Mouse (Mus musculus) neural tube, embryonic 15.5 days (tissue): ENCODE measurements around the gene Znrf4. TPM values are rescaled to one million over a fixed set of nuclear protein-coding genes. Genes with fewer than 3 reads are reported as not detected.
A peak's percentile ranks its signal among the peaks of the same experiment; 100 is the strongest.

Experiments used
- ATAC-seq: fragments of 200-750 bp; cut with Nextera tagmentation; 2 replicates; pipeline ENCODE4 v1.8.0; 2017; ENCODE audit warnings: mild to moderate bottlenecking, moderate TSS enrichment, moderate library complexity; ENCODE audit not compliant: low FRiP score
- H3K27ac ChIP-seq: fragments of 300-500 bp; sonication (generic); replicated peaks from 2 replicates; pipeline ENCODE4 v1.5.1; 2015; ENCODE audit warnings: mild to moderate bottlenecking, inconsistent platforms
- H3K27me3 ChIP-seq: fragments of 300-500 bp; sonication (generic); replicated peaks from 2 replicates; pipeline ENCODE4 v1.6.1; 2015; ENCODE audit warnings: inconsistent platforms
- H3K36me3 ChIP-seq: fragments of 300-500 bp; sonication (generic); 2 replicates; pipeline ENCODE4 v1.6.1; 2015; ENCODE audit warnings: inconsistent platforms
- H3K4me1 ChIP-seq: fragments of 300-500 bp; sonication (generic); 2 replicates; pipeline ENCODE4 v1.6.1; 2015; ENCODE audit warnings: inconsistent platforms
- H3K4me2 ChIP-seq: fragments of 300-500 bp; sonication (generic); 2 replicates; pipeline ENCODE4 v1.6.1; 2015; ENCODE audit warnings: inconsistent platforms, mild to moderate bottlenecking, moderate library complexity
- H3K4me3 ChIP-seq: fragments of 300-500 bp; sonication (generic); replicated peaks from 2 replicates; pipeline ENCODE4 v1.5.1; 2015; ENCODE audit warnings: mild to moderate bottlenecking, inconsistent platforms
- H3K9ac ChIP-seq: fragments of 300-500 bp; sonication (generic); replicated peaks from 2 replicates; pipeline ENCODE4 v1.6.1; 2015; ENCODE audit warnings: mild to moderate bottlenecking, inconsistent platforms
- H3K9me3 ChIP-seq: fragments of 300-500 bp; sonication (generic); replicated peaks from 2 replicates; pipeline ENCODE4 v1.6.1; 2016; ENCODE audit warnings: inconsistent platforms
- WGBS: fragments of 180-500 bp; shearing (Covaris S2); methylation state at CpG from one replicate; pipeline ENCODE4 v1.1.7; 2015; ENCODE audit warnings: mixed read lengths; 5-methylcytosine and 5-hydroxymethylcytosine counted together
- polyA plus RNA-seq: library from polyadenylated mRNA; unstranded; fragments of >200 nt; fragmentation: Nextera tagmentation; extraction: Ambion mirVana; gene quantifications from 2 replicates; pipeline ENCODE4 v1.2.1, GENCODE M21; 2015

The Znrf4 gene
- polyA plus RNA-seq, 1 experiment from 2014 or later: not detected

DNA sequence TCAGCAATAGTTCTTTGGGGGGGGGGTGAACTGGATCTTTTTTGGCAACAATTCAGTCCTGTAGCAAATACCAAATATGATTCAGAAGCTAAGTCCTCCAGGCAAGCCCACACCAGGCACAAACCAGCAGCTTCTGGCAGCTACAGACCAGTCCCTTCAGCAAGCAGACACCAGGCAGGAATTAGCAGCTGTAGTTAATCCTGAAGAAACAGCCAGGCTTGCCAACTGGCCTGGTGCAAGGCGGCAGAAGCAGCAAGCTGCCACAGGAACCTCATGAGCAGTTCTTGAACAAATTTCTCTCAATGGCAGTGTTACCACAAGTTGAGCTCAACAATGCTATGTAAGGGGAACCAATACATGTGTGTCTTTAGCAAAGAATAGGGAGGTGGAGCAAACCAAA, 10.5 kb upstream of the Znrf4 start:
- no peak for ATAC-seq
- H3K36me3 ChIP-seq: no peaks in the 10 kb centered on the region
- H3K4me1 ChIP-seq: no peaks in the 10 kb centered on the region
- H3K4me2 ChIP-seq: no peak overlapping the region
- no peaks in the 10 kb centered on the region for H3K27me3 ChIP-seq
- no peak overlapping the region for H3K27ac ChIP-seq
- 67% methylated on average over 1 of the region's 1 CpGs for WGBS
- H3K9me3 ChIP-seq: no peaks in the 10 kb centered on the region
- no peak overlapping the region for H3K4me3 ChIP-seq
- H3K9ac ChIP-seq: no peak overlapping the region

DNA sequence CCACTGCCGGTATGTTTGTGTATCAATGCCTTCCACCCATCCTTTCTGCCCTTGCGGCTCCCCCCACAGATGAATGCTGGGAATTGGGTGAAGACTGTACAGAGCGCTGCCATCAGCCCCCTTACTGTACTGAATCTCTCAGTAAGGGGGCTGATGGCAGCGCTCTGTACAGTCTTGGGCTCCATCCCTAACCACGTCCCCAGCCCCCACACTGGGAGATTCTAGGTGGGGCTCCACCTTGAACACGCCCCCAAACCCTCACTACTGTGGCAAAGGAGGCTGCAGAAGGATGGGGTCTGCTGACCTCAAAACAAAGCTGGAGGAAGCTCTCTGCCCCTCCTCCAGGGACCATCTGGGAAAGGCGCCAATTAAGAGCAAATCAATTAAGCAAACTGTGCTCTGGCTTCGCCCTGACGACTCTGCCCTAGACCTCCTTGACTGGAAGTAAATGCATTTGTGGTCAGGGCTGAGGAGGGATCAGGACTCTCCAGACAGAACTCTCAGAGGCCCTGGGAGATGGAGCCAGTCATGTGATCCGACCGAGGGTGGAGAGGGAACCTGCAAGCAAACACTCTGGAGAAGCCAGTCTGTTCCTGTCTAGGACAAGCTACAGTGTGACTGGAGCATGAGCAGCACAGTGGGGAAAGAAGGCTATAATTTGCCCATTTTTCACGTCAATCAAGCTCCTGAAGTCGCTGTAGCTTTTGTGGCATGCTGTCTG, 3.6 kb upstream of the Znrf4 start:
- H3K36me3 ChIP-seq: no peaks in the 10 kb centered on the region
- peaks cover 23% of the 10 kb centered on the region for H3K27me3 ChIP-seq
- ATAC-seq: peak; percentile 62
- 9% methylated on average over 13 of the region's 13 CpGs for WGBS
- peak overlapping the region; percentile 46 for H3K27ac ChIP-seq
- H3K9me3 ChIP-seq: no peaks in the 10 kb centered on the region
- H3K4me2 ChIP-seq: peak overlapping the region; percentile 13
- H3K4me3 ChIP-seq: no peak overlapping the region
- H3K9ac ChIP-seq: no peak overlapping the region
- H3K4me1 ChIP-seq: peaks cover 25% of the 10 kb centered on the region

DNA sequence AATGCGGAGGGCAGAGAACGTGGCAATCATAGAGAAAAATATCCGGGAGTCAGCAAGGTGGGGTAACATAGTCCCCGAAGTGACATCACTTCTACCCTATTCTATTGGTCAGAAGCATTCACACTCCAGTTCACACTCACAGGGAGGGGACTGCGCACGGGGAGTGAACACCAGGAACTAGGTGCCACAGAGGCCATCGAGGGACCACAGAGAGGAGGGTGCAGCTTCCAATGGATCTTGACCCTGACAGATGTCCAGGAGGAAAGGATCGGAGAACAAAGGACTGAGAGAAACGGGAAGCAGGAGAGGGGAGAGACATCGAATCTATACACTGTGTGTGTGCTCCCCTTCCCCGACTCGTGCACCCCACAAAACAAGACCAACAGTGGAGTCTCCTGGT, 2.7 kb upstream of the Znrf4 start:
- no peak for ATAC-seq
- Histone ChIP-seq H3K4me3 (no peak overlapping the region), H3K9ac (no peak overlapping the region), H3K27ac (no peak overlapping the region), H3K4me2 (no peak overlapping the region), H3K9me3 (no peaks in the 10 kb centered on the region), H3K4me1 (peaks cover 34% of the 10 kb centered on the region), H3K27me3 (peaks cover 33% of the 10 kb centered on the region), H3K36me3 (no peaks in the 10 kb centered on the region)
- whole genome bisulfite sequencing: 49% methylated on average over 12 of the region's 12 CpGs

DNA sequence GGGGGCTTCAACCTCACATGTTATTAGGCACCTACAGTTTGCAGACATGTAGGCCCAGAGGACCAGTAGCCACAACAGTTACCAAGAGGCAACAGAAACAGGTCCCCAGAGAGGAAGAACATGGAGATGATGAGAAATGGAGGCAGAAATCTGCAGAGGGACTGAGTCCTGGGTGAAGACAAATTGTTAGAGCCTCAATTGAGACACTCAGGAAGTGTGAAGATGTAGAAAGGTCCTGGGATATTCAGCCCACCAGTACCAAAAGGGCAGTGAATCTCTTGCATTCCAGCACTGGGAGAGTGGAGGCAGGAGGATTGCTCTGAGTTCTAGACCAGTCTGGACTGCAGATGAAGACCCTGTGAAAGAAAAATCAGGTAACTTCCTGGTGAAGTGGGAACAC, 2.1 kb upstream of the Znrf4 start:
- no peak for ATAC-seq
- peaks cover 39% of the 10 kb centered on the region for H3K4me1 ChIP-seq
- no peak overlapping the region for H3K27ac ChIP-seq
- H3K36me3 ChIP-seq: no peaks in the 10 kb centered on the region
- H3K9ac ChIP-seq: no peak overlapping the region
- no peaks in the 10 kb centered on the region for H3K9me3 ChIP-seq
- H3K27me3 ChIP-seq: peaks cover 34% of the 10 kb centered on the region
- no peak overlapping the region for H3K4me3 ChIP-seq
- H3K4me2 ChIP-seq: no peak overlapping the region

DNA sequence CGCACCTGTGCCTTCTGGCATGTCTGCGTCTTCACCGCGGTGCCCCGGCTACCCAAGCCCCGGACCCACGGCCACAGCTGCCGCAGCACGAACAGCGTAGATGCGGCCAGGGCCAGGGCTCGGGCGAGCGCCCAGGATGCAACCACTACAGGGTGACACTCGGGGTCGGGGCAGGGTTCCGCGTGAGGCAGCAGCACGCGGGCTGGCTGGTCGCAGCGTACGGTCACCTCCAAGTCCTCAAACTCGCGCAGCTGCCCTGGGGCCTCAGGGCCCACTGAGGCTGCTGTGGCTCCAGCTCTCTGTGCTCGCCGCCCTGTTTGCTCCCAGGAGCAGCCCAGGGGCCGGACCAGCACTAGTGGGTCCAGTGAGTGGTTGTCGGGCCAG, 532 bp downstream of the Znrf4 start:
- no peaks in the 10 kb centered on the region for H3K36me3 ChIP-seq
- H3K4me3 ChIP-seq: peak overlapping the region; percentile 26
- no peaks in the 10 kb centered on the region for H3K9me3 ChIP-seq
- H3K4me1 ChIP-seq: peaks cover 53% of the 10 kb centered on the region
- no peak overlapping the region for H3K27ac ChIP-seq
- H3K4me2 ChIP-seq: peak overlapping the region; percentile 51
- peaks cover 34% of the 10 kb centered on the region for H3K27me3 ChIP-seq
- ATAC-seq: no peak
- WGBS: 27% methylated on average over 25 of the region's 29 CpGs
- H3K9ac ChIP-seq: no peak overlapping the region

DNA sequence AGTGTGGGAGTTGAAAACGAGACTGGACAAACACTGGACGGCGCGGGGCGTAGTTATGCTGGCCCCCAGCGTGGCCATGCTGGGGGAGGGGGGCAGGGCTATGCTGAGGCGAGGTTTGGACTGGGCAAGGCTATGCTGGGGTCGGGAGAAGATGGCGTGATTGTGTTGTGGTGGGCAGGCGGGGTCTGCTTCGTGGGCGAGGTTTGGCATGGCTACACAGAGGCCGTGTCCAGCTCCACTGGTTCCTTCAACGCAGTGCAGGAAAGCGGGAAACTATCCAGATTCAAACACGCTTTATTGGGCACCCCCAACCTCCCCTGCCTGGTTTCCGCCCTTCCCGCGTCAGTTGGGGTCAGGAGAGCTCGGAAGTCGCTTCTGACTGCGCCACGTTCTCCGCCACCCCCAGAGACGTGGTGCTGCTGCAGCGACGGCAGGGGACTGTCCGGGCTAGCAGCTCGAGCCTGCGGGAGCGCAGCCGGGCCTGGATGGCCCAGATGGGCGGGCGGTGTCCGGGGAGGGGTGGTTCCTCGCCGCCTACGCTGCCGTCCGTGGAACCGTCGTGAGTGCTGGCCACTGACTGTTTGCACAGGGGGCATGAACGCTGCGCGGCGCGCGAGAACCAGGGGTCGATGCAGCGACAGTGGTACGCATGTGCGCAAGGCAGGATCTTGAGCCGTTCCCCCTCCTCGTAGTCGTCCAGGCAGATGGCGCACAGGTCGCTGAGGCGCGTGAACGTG, 1.1 kb downstream of the Znrf4 start:
- peak overlapping the region; percentile 26 for H3K4me3 ChIP-seq
- no peak overlapping the region for H3K9ac ChIP-seq
- no peak for ATAC-seq
- peaks cover 56% of the 10 kb centered on the region for H3K4me1 ChIP-seq
- H3K9me3 ChIP-seq: no peaks in the 10 kb centered on the region
- H3K4me2 ChIP-seq: peak overlapping the region; percentile 51
- H3K36me3 ChIP-seq: no peaks in the 10 kb centered on the region
- 0 out of 2 replicates have a peak overlapping the region, but pooled peaks have one; percentile 9 for H3K27ac ChIP-seq
- peaks cover 34% of the 10 kb centered on the region for H3K27me3 ChIP-seq
- 8% methylated on average over 56 of the region's 60 CpGs for WGBS

DNA sequence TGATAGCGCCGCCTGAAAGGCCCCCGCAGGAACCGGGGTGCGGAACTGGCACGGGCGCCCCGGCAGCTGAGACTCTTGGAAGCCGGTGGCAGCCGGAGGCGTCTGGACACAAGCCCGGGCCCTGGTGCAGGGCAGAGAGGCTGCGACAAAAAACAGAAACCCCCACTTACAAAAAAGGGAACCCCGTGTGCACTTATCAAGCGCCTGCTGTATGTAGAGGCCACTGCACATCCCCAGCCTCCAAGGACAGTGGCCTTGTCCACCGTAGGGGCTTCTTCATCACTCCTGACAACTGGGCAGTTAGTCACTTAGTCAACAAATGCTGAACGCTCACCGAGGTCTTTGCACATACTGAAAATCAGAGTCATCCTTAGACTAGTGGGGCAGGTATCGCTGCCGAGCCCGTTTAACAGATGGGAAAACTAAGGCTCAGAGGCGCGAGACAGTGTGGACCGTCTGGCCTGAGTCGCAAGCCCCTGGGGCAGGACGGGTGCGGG, 1.7 kb downstream of the Znrf4 start:
- H3K4me2 ChIP-seq: peak overlapping the region; percentile 51
- no peak for ATAC-seq

DNA sequence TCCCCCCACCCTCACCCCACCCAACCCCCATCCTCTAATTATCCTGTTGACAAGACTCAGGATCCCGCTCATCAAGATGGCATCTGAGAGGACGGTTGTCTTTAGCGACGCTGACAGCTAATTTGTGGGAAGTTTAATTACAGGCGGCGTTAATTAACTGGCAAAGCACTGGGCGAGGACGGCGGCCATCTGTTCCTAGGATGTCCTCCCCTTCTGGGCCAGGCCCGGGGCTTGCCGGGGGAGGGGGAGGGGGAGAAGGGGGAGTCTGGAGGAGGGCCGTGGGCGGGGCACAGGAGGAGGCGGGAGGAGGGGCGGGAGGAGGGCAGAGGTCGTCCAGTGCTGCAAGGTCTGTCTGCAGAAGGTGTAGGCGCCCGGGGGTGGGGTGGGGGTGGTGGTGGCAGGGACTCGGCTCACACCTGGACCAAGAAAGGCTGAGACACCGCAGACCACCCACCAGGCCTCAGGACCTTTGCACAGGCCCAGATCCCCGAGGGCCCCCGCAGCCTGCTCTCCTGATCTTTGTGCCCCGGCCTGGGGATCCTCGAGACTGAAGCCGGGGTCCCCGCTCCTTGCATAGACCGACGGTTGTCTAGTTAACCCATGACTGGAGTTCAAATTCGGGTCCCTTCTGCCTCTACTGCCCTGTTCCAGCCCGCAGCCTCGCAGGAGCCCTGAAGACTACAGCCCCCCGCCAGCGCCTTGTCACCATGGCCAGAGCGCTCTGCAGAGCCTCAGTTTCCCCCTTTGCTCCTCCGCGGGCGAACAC, 2.3 kb downstream of the Znrf4 start:
- peaks cover 34% of the 10 kb centered on the region for H3K27me3 ChIP-seq
- no peak for ATAC-seq
- WGBS: 6% methylated on average over 30 of the region's 37 CpGs
- no peaks in the 10 kb centered on the region for H3K9me3 ChIP-seq
- H3K4me3 ChIP-seq: no peak overlapping the region
- no peaks in the 10 kb centered on the region for H3K36me3 ChIP-seq
- peak overlapping the region; percentile 48; the same call in 1 of the 2 replicates for H3K27ac ChIP-seq
- H3K4me1 ChIP-seq: peaks cover 46% of the 10 kb centered on the region
- peak overlapping the region; percentile 30 for H3K4me2 ChIP-seq
- H3K9ac ChIP-seq: no peak overlapping the region

More for the DNA sequence above, 1.7 kb downstream of the Znrf4 start:
- H3K4me3 ChIP-seq: no peak overlapping the region
- H3K27me3 ChIP-seq: peaks cover 34% of the 10 kb centered on the region
- no peaks in the 10 kb centered on the region for H3K9me3 ChIP-seq
- H3K4me1 ChIP-seq: peaks cover 49% of the 10 kb centered on the region
- H3K27ac ChIP-seq: 0 out of 2 replicates have a peak overlapping the region, but pooled peaks have one; percentile 24
- no peaks in the 10 kb centered on the region for H3K36me3 ChIP-seq
- 25% methylated on average over 27 of the region's 27 CpGs for WGBS
- H3K9ac ChIP-seq: no peak overlapping the region

DNA sequence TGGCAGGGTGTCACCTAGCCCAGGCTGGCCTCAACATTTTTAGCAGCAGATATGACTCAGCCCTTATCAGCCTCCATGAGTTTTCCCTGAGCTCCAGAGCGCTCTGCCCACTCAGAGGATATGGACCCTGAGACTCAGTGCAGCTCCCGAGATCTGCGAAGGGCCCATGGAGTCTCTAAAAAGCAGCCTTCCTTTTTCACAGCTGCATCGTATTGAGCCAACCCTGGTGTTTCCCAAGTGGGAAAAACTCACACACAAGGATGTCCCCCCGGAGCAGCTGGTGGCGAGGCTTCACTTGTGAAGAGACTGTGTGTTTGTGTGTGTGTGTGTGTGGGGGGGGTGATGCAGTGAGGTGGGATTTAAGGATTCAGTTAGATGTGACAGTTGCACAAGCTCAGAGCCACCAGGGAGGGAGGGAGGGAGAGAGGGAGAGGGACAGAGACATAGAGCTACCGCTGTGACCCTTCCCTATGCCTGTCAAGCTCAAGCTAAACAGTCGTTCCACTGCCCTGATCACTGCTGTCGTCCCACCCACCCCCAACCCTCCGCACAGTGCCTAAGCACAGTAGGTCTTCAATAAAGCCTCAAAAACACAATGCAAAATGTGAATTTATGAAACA, 3.1 kb downstream of the Znrf4 start:
- no peak for ATAC-seq
- H3K36me3 ChIP-seq: no peaks in the 10 kb centered on the region
- H3K9ac ChIP-seq: no peak overlapping the region
- 37% methylated on average over 10 of the region's 10 CpGs for WGBS
- H3K4me1 ChIP-seq: peaks cover 45% of the 10 kb centered on the region
- no peaks in the 10 kb centered on the region for H3K9me3 ChIP-seq
- peak overlapping the region; percentile 48; the same call in 1 of the 2 replicates for H3K27ac ChIP-seq
- H3K27me3 ChIP-seq: peaks cover 34% of the 10 kb centered on the region
- no peak overlapping the region for H3K4me3 ChIP-seq
- peak overlapping the region; percentile 30 for H3K4me2 ChIP-seq

DNA sequence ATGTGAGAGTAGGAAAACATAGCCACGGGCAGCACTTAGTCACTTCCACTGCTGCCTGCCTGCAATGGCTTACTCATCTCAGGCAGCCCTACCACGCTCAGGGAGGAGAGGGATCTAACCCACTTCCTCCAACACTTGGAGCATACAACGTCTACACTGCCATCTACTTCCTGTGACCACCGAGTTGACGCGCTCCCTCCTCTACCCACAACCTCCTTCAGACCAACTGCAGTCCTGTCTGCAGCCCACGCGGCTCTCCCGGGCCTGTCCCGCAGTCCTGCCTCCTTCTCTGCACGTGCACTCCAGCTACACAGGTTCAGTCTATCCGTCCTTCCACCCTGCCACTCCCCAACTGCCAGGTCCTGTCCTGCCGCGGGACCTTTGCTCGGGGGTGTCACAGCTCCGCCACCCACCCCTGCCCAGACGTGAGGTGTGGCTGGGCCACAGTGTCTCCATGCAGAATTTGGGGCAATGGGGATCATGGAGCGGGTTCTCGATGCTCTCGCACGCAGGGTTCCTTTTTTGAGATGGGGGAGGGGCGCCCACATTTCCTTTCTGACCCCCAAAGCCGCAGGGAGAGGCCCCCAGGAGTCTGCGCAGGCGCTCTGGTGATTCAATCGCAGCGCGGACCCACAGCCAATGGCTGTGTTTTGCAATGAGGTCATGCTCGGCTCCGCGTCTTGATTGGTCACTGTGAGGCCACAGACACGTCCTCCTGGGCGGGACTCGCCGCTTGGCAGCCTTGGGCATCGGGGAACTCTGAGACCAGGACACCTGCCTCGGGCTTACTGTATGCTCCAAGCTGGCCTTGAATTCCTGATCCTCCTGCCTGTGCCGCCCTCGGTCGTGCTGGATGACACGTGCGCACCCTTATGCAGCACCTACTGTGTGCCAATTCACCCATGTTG, 4.8 kb downstream of the Znrf4 start:
- H3K36me3 ChIP-seq: no peaks in the 10 kb centered on the region
- peaks cover 47% of the 10 kb centered on the region for H3K4me1 ChIP-seq
- H3K9ac ChIP-seq: peak overlapping the region; percentile 83
- H3K4me3 ChIP-seq: peak overlapping the region; percentile 58
- peak overlapping the region; percentile 95 for H3K4me2 ChIP-seq
- H3K27ac ChIP-seq: peak overlapping the region; percentile 95
- WGBS: 1% methylated on average over 41 of the region's 42 CpGs
- ATAC-seq: peak; percentile 94
- no peaks in the 10 kb centered on the region for H3K9me3 ChIP-seq
- peaks cover 26% of the 10 kb centered on the region for H3K27me3 ChIP-seq
